Mouse (Mus musculus): ENCODE data around the gene Fndc3b.

GRCm38 (mm10) chr3:27565314-27565713, 145.8 kb downstream of the Fndc3b start:
- TF ChIP-seq EP300 (IDR thresholded peaks at IDR 0.05; ENCODE audit: low read depth) (no peak), CTCF (IDR thresholded peaks at IDR 0.05; ENCODE audit: low read depth) (no peak)
